Comparison of ENCODE assay signal across 11 mouse cellular contexts in genomic region chr4:137680721-137681120, GRCm38 (mm10). TPM values are rescaled to one million over a fixed set of nuclear protein-coding genes. Genes with fewer than 3 reads are reported as not detected.
DNase-seq lines count a peak whose midpoint lies in the region; ATAC-seq and TF ChIP-seq lines count a peak whose summit lies in the region.
"Had no signal": no experiment of that assay in that cellular context is flagged by ENCODE, and none has a peak within 500 bp of the region (broad histone marks: within the 10 kb centered on the region; RNA-seq: fewer than 3 reads in every experiment).

No protein-coding gene starts in this region.

- H3K27ac ChIP-seq in kidney, adult 2 months (ENCODE audit: insufficient read depth, low read depth, low read length) = peak overlapping the region; percentile 58
- peak overlapping the region; percentile 13 for H3K27ac ChIP-seq in forebrain, embryonic 16.5 days (ENCODE audit: low read length)
- peak overlapping the region; percentile 67 for H3K27ac ChIP-seq in limb, embryonic 15.5 days
- peak overlapping the region; percentile 62 for H3K27ac ChIP-seq in neural tube, embryonic 14.5 days (ENCODE audit: low read depth, low read length)
- H3K27ac ChIP-seq: liver, embryonic 15.5 days; macrophage had no signal

- peak overlapping the region; percentile 84 for H3K4me2 ChIP-seq in forebrain, embryonic 16.5 days (ENCODE audit: low read length)
- H3K4me2 ChIP-seq in limb, embryonic 15.5 days = peak overlapping the region; percentile 57; the same call in 1 of the 2 replicates
- peak overlapping the region; percentile 11; the same call in 1 of the 2 replicates for H3K4me2 ChIP-seq in neural tube, embryonic 14.5 days (ENCODE audit: low read depth, low read length)

- no peaks in the 10 kb centered on the region for H3K4me1 ChIP-seq in kidney, adult 2 months (ENCODE audit: control insufficient read depth, insufficient read depth, low read length)
- peaks cover 34% of the 10 kb centered on the region for H3K4me1 ChIP-seq in forebrain, embryonic 16.5 days (replicated peaks; ENCODE audit: control insufficient read depth, insufficient read depth, low read length)
- H3K4me1 ChIP-seq in limb, embryonic 15.5 days = peaks cover 31% of the 10 kb centered on the region
- peaks cover 15% of the 10 kb centered on the region for H3K4me1 ChIP-seq in neural tube, embryonic 14.5 days (ENCODE audit: control insufficient read depth, insufficient read depth, low read length)

- DNase-seq in kidney, adult 2 months = no peak
- no peak for DNase-seq in kidney, postnatal 14 days
- DNase-seq in thymus, postnatal 0 days (ENCODE audit: low spot score) = no peak
- DNase-seq in right cerebral cortex, adult 2 months (ENCODE audit: low spot score in 2 of 2) = no peak
- no peak for DNase-seq in lung, postnatal 36 days

- WGBS in kidney, adult 2 months = 54% methylated on average over 7 of the region's 7 CpGs
- WGBS in forebrain, embryonic 16.5 days = 21% methylated on average over 7 of the region's 7 CpGs
- 15% methylated on average over 7 of the region's 7 CpGs for WGBS in limb, embryonic 15.5 days
- 18% methylated on average over 7 of the region's 7 CpGs for WGBS in neural tube, embryonic 14.5 days

- no peaks in the 10 kb centered on the region; the same call in 1 of the 2 replicates for H3K27me3 ChIP-seq in kidney, adult 2 months (replicated peaks; ENCODE audit: control insufficient read depth, insufficient read depth, low read length)
- no peaks in the 10 kb centered on the region for H3K27me3 ChIP-seq in forebrain, embryonic 16.5 days (replicated peaks; ENCODE audit: control insufficient read depth, insufficient read depth, low read length)
- H3K27me3 ChIP-seq in limb, embryonic 15.5 days = peaks cover 64% of the 10 kb centered on the region
- H3K27me3 ChIP-seq in neural tube, embryonic 14.5 days (ENCODE audit: control insufficient read depth, insufficient read depth, low read length) = no peaks in the 10 kb centered on the region; the same call in 1 of the 2 replicates
- H3K27me3 ChIP-seq: Patski had no signal

- no peak for TF ChIP-seq POLR2A in kidney, adult 2 months (IDR thresholded peaks at IDR 0.05; ENCODE audit: low read depth, low read length)

- TF ChIP-seq CTCF in kidney, adult 2 months (conservative IDR thresholded peaks at IDR 0.05; ENCODE audit: insufficient read depth, insufficient read length, low read depth, low read length) = no peak

- no peaks in the 10 kb centered on the region for H3K9me3 ChIP-seq in forebrain, embryonic 16.5 days (ENCODE audit: control insufficient read depth, low read length)
- no peaks in the 10 kb centered on the region for H3K9me3 ChIP-seq in limb, embryonic 15.5 days
- H3K9me3 ChIP-seq in neural tube, embryonic 14.5 days (ENCODE audit: control insufficient read depth, low read length) = no peaks in the 10 kb centered on the region
- H3K9me3 ChIP-seq: liver, embryonic 15.5 days had no signal

- no peak overlapping the region; the same call in none of the 2 replicates for H3K9ac ChIP-seq in forebrain, embryonic 16.5 days (replicated peaks; ENCODE audit: low read depth, low read length)
- H3K9ac ChIP-seq in limb, embryonic 15.5 days = no peak overlapping the region
- no peak overlapping the region for H3K9ac ChIP-seq in neural tube, embryonic 14.5 days (replicated peaks; ENCODE audit: low read depth, low read length)
- H3K9ac ChIP-seq: liver, embryonic 15.5 days had no signal

- H3K4me3 ChIP-seq in kidney, adult 2 months (ENCODE audit: insufficient read depth, low read depth, low read length) = no peak overlapping the region
- no peak overlapping the region for H3K4me3 ChIP-seq in forebrain, embryonic 16.5 days (replicated peaks; ENCODE audit: low read length)
- H3K4me3 ChIP-seq in limb, embryonic 15.5 days = no peak overlapping the region
- no peak overlapping the region for H3K4me3 ChIP-seq in neural tube, embryonic 14.5 days (ENCODE audit: low read depth, low read length)
- H3K4me3 ChIP-seq: liver, embryonic 15.5 days had no signal

- ATAC-seq in forebrain, embryonic 16.5 days = peak; percentile 9; the same call in 1 of the 2 replicates
- ATAC-seq in limb, embryonic 15.5 days (ENCODE audit: insufficient number of reproducible peaks, low FRiP score, low TSS enrichment, low read depth) = no peak
- no peak for ATAC-seq in neural tube, embryonic 14.5 days (ENCODE audit: low read depth)
- ATAC-seq: Patski had no signal

- H3K36me3 ChIP-seq in kidney, adult 2 months (ENCODE audit: control insufficient read depth, insufficient read depth, low read length) = no peaks in the 10 kb centered on the region
- no peaks in the 10 kb centered on the region for H3K36me3 ChIP-seq in forebrain, embryonic 16.5 days (ENCODE audit: control insufficient read depth, insufficient read depth)
- no peaks in the 10 kb centered on the region for H3K36me3 ChIP-seq in limb, embryonic 15.5 days
- H3K36me3 ChIP-seq in neural tube, embryonic 14.5 days (ENCODE audit: control insufficient read depth, insufficient read depth, low read length) = no peaks in the 10 kb centered on the region
- H3K36me3 ChIP-seq: liver, embryonic 15.5 days had no signal

RNA-seq across cellular contexts. Expression of gene Rap1gap, which starts 16.2 kb away (rescaled TPM):
- polyA plus RNA-seq in kidney, adult 2 months (2012; rRNA removed) = 213 and 248 TPM in 2 replicates
- polyA plus RNA-seq in forebrain, embryonic 16.5 days (2015; fragmentation: Nextera tagmentation; extraction: Ambion mirVana) = 35.4 and 51.6 TPM in 2 replicates
- 7.7 TPM in 2 replicates for polyA plus RNA-seq in limb, embryonic 15.5 days (2015; fragmentation: Nextera tagmentation; extraction: Ambion mirVana)
- 75.5 and 77.6 TPM in 2 replicates for polyA plus RNA-seq in neural tube, embryonic 14.5 days (2014; fragmentation: Nextera tagmentation; extraction: Ambion mirVana)
- polyA plus RNA-seq in thymus, postnatal 0 days (2015; fragmentation: Nextera tagmentation; extraction: Ambion mirVana) = 5.5 TPM in 2 replicates

Comparison
In these comparisons a context has a peak if more than half of its experiments do, and no peak if none do; other contexts are left out.
1. H3K27ac ChIP-seq: peak in every context shown above with its lines; median percentile 67 in limb, embryonic 15.5 days; 62 in neural tube, embryonic 14.5 days; 58 in kidney, adult 2 months; 13 in forebrain, embryonic 16.5 days.
2. H3K4me2 ChIP-seq: peak in every context shown above with its lines; median percentile 84 in forebrain, embryonic 16.5 days; 57 in limb, embryonic 15.5 days; 11 in neural tube, embryonic 14.5 days.